Mouse (Mus musculus): ENCODE measurements around the gene Ssr2.

GRCm38 (mm10) chr3:88630849-88631341 is 55.2 kb downstream of the Ssr2 start:
- TF ChIP-seq POLR2A (IDR thresholded peaks at IDR 0.05; ENCODE audit: extremely low read depth, insufficient read depth, low read length) (no peak), CTCF (IDR thresholded peaks at IDR 0.05; ENCODE audit: low read depth, low read length) (no peak)

All from liver, adult 2 months (tissue).